ENCODE assay signal across 24 mouse cellular contexts in the genomic region with DNA sequence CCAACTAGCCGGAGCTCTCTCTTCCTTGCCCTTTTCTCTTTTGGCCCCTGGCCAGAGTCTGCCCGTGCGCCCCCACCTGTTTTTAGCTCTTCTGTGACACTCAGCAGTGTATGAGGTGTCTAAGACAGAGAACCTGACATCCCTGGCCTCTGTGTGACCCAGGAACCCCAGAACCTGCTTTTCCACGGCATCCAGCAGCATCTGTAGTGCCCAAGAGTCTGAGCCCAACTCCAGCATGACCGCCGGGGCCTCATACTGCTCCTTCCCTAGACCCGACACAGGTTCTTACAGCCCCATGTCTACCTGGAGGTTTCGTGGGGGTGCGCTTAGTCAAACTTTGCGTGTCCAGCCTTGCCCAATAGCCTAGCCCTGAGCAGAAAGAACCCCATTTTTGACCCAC.
"Had no signal": no experiment of that assay in that cellular context is flagged by ENCODE, and none has a peak within 500 bp of the region (broad histone marks: within the 10 kb centered on the region; RNA-seq: fewer than 3 reads in every experiment).

No protein-coding gene starts in this region.

- H3K4me1 ChIP-seq: embryonic facial prominence, embryonic 13.5 days; embryonic facial prominence, embryonic 15.5 days; forebrain, embryonic 10.5 days; forebrain, embryonic 12.5 days; forebrain, embryonic 13.5 days; forebrain, embryonic 15.5 days; heart, embryonic 10.5 days had no signal

- H3K4me2 ChIP-seq: embryonic facial prominence, embryonic 13.5 days; embryonic facial prominence, embryonic 15.5 days; forebrain, embryonic 12.5 days; forebrain, embryonic 13.5 days; forebrain, embryonic 15.5 days had no signal

- H3K9ac ChIP-seq: embryonic facial prominence, embryonic 13.5 days; embryonic facial prominence, embryonic 15.5 days; forebrain, embryonic 12.5 days; forebrain, embryonic 13.5 days; forebrain, embryonic 15.5 days; forebrain, postnatal 0 days had no signal

- H3K4me3 ChIP-seq: embryonic facial prominence, embryonic 13.5 days; embryonic facial prominence, embryonic 15.5 days; erythroblast, embryonic 14.5 days; forebrain, embryonic 10.5 days; forebrain, embryonic 12.5 days; forebrain, embryonic 13.5 days; forebrain, embryonic 15.5 days; gastrocnemius, adult 2 months; heart, adult 2 months; heart, embryonic 10.5 days had no signal

- ATAC-seq: forebrain, embryonic 13.5 days; forebrain, embryonic 14.5 days; forebrain, embryonic 15.5 days; forebrain, embryonic 16.5 days; forebrain, postnatal 0 days had no signal

- DNase-seq: cerebellum, adult 2 months; cerebellum, adult 8-10 months; cerebellum, adult 9-11 months; cerebellum, postnatal 25 days; cerebellum, postnatal 36 days; embryo, embryonic 11 days; forebrain, postnatal 0 days; gastrocnemius, adult 2 months; gastrocnemius, postnatal 10 days; gastrocnemius, postnatal 14 days; gastrocnemius, postnatal 25 days; gastrocnemius, postnatal 36 days; heart, adult 18-20 months; heart, adult 2 months had no signal

- H3K9me3 ChIP-seq: embryonic facial prominence, embryonic 13.5 days; embryonic facial prominence, embryonic 15.5 days; forebrain, embryonic 10.5 days; forebrain, embryonic 12.5 days; forebrain, embryonic 13.5 days; forebrain, embryonic 15.5 days; heart, embryonic 10.5 days had no signal

- H3K36me3 ChIP-seq: embryonic facial prominence, embryonic 13.5 days; embryonic facial prominence, embryonic 15.5 days; forebrain, embryonic 10.5 days; forebrain, embryonic 12.5 days; forebrain, embryonic 15.5 days; heart, embryonic 10.5 days had no signal

- H3K27ac ChIP-seq: embryonic facial prominence, embryonic 13.5 days; embryonic facial prominence, embryonic 15.5 days; forebrain, embryonic 10.5 days; forebrain, embryonic 12.5 days; forebrain, embryonic 13.5 days; forebrain, embryonic 15.5 days; gastrocnemius, adult 2 months; heart, adult 2 months; heart, embryonic 10.5 days had no signal

- H3K27me3 ChIP-seq: embryonic facial prominence, embryonic 13.5 days; embryonic facial prominence, embryonic 15.5 days; forebrain, embryonic 12.5 days; forebrain, embryonic 13.5 days; forebrain, embryonic 15.5 days had no signal
